Mouse (Mus musculus) T-helper 2 cell (primary cell): ENCODE measurements around the gene Rflnb.

Source experiments
- in situ Hi-C: fragments of 300-600 bp; cut with MboI, MseI; formaldehyde crosslinking; loops from one replicate; pipeline ENCODE4 v1.15.1; 2025; ENCODE audit warnings: high pct_unique_total_duplicates

Gene Rflnb

DNA sequence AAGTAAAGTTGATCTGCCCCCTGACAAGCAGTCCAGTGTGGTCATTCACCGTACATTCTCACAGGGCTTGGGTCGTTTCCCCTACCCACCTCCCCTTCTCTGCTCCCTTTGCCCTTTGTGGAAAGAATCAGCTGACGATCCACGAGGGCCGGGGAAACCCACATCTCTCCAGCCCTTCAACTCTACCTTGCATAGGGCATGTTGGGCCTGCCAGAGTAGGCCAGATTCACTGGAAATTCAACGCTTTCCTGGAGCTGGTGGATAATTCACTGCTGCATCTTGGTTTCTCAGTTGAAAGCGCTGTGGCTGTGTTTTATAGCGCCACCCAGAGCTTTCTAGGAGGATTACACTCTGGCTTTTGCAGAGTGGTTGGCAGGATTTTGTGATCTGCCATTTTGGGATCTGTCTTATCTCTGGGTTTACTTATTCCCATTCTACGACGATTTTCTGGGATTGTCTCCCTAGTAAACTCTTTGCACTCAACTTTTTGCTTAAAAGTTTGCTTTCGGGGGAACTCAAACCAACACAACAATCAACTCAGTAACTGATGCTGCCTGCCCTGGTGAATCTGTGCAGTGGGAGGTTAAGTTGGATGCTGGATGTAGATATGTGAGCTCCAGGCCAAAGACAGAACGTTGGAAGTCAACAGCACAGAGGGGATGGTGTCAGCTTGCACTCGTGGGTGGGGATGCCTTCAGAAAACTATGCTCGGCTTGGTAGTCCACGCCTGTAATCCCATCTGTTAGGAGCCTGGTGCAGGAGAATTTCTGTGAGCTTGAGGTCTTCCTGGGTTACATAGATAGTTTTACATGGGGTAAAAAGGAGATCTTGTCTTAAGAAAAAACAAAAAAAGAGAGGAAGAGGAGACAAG lies 36.4 kb downstream of the Rflnb start:
- in situ Hi-C loops: no loop called here

- in situ Hi-C loops: no loop called here
Measured at GRCm38 (mm10) chr11:75985948-75986347, 41.6 kb downstream of the Rflnb start.

DNA sequence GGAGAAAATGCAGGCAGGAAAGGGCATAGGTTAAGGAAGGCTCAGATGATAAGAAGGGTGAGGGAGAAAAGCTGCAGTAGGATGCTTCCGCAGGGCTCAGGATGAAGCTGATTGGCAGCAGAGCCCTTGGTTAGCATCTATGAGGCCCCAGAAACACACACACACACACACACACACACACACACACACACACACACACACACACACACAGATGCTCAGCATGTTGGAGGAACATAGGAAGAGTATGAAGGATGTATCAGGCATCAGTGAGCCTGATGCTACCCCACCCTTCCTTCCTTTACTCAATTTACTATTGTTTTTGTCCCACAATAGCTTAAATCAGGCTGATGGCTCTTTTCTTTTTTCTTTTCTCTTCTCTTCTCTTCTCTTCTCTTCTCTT lies 43.0 kb downstream of the Rflnb start:
- in situ Hi-C loops: no loop called here

- in situ Hi-C loops: no loop called here
Measured at GRCm38 (mm10) chr11:75983194-75983593, 44.4 kb downstream of the Rflnb start.

GRCm38 (mm10) chr11:75980413-75980812 lies 47.2 kb downstream of the Rflnb start:
- in situ Hi-C loops: no loop called here

GRCm38 (mm10) chr11:75978051-75978450 lies 49.5 kb downstream of the Rflnb start:
- in situ Hi-C loops: no loop called here

DNA sequence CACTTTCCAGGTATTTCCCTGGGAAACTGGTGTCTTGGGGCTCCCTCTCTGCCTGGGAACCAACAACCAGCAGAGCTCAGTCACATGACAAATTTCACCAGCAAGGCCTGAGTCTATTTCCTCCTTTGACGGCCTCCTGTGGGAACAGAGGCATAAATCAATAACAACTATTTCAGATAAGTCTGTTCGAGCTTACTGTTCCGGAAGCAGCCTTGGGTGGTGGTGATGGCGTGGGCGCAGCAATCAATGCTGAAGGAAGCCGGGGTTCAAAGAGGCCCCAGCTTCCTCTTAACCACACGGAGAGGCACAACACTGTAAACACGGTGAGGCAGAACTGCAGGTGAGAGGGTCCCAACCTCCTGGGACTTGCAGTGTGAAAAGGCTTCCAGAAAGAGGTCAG lies 50.8 kb downstream of the Rflnb start:
- in situ Hi-C loops: no loop called here

GRCm38 (mm10) chr11:75973988-75974387 lies 53.6 kb downstream of the Rflnb start:
- in situ Hi-C loops: no loop called here

DNA sequence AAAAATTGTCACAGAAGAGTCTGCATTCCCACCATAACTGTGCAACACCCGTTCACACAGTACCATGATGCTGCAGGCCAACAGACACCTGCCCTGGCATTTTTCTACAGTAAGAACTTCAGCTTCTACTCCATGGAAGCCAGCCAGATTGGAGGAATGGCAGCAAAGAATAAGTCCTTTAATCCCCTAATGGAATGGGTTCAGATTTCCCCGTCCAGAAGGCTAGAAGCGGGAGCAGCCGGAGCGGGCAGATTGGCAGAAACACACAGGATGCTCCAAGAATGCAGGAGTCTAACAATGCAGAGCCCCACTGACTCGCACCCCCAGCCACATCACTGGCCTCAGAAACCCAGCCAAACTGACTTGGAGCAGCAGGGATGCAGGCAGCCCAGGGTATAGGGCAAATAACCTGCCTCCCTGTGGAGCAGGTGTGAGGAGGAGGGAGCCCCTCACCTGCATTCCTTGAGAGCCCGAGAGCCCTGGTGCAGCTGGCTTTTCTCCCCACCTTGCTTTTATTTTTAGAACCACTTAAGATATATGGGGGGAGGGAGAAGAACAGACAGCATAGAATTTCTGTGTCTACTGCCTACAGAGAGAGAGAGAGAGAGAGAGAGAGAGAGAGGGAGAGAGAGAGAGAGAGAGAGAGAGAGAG lies 54.5 kb downstream of the Rflnb start:
- in situ Hi-C loops: no loop called here

- in situ Hi-C loops: no loop called here
Measured at GRCm38 (mm10) chr11:75972188-75972587, 55.4 kb downstream of the Rflnb start.

DNA sequence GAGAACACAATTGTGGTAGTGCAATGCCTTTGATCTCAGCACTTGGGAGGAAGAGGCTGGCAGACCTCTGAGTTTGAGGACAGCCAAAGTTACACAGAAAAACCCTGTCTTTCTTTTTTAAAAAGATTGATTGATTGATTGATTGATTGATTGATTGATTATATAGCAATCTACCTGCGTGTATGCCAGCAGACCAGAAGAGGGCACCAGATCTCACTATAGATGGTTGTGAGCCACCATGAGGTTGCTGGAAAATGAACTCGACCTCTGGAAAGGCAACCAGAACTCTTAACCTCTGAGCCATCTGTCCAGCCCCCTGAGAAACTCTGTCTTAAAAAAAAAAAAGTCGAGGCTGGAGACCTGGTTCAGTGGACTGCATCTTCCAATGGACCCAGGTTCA lies 57.0 kb downstream of the Rflnb start:
- in situ Hi-C loops: no loop called here
